Mouse (Mus musculus) liver, embryonic 14.5 days (tissue): ENCODE measurements around the gene Rnaseh1.

Experiments used
- CTCF ChIP-seq: IDR thresholded peaks from 2 replicates; pipeline ENCODE4 v1.5.1; 2016; ENCODE audit warnings: antibody characterized with exemption, low read depth, control low read depth
- EP300 ChIP-seq: IDR thresholded peaks from 2 replicates; pipeline ENCODE4 v1.6.1; 2016; ENCODE audit warnings: antibody characterized with exemption, low read depth

- TF ChIP-seq CTCF (no peak), EP300 (peak; percentile 79)
Measured at GRCm38 (mm10) chr12:28635535-28636476, 13.6 kb upstream of the Rnaseh1 start, which contains the start of gene Rps7.
